Mouse (Mus musculus) forelimb bud, embryonic 11.5 days (tissue): ENCODE results near the gene Fam216a.
A peak's percentile ranks its signal among the peaks of the same experiment; 100 is the strongest.
"Not testable (repeated sequence)": the region's sequence is repeated elsewhere in the genome, so short reads cannot be mapped to it uniquely, and the experiment has no call there.

Experiments used
- DNase-seq: peaks from one replicate; pipeline ENCODE4 v3.0.0-alpha.2; 2012; ENCODE audit warnings: low read depth, low spot score

Gene Fam216a

DNA sequence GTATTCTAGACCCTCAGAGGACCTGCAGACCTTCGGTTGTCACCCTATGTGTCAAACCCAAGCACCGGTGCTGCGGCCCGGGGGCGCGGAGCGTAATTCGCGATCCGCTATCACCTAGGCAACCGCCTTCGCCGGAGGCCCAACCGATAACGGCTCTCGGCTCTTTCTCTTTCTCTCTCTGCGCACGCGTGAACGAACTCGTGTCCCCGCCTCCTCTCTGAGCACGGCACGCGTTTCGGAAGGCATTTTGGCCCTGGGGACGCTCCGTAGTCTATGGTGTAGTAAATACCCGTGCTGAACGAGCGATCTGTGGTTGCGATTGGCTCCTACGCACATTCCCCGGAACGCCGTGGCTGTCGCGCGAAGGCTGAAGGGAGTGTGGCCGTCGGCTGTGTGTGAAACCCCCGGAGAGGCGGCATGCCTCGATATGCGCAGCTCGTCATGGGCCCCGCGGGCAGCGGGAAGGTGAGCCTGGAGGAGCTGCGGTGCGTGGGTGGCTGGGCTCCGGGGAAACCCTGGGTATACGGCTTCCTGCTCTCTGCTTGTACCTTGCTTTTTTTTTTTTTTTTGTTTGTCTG is at the start of gene Fam216a:
Gene Fam216a, minus strand, starts transcription at position 173 of the 578 bp plus-strand sequence.
- DNase-seq: peak; percentile 100

DNA sequence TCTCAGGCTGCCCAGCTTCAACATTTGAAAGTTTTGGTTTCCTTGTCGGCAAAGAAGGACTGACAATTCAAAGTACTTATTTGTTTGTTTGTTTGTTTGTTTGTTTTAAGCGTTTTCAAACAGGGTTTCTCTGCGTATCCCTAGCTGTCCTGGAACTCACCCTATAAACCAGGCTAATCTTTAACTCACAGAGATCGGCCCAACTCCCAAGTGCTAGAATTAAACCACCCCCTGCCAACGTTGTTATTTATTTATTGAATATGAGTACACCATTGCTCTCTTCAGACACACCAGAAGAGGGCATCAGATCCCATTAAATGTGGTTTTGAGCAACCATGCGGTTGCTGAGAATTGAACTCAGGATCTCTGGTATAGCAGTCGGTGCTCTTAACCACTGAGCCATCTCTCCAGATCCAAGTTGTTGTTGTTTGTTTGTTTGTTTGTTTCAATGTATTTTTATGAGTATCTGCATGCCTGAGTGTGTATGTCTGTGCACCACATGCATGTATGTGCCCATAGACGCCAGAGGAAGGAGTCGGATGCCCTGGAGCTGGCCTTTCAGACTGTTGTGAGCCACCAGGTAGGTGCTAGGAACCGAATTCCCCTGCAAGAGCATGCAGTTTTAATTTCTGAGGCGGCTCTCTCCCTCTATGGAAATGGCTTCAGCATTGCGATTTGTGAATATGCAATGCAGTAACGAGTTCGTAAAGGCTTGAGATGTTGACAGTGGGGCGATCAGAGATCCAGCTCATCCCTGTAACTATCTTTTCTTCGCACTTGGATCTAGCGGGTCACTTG is 49.3 kb upstream of the Fam216a start, which contains the start of gene Anapc7:
Gene Anapc7, plus strand, starts transcription at position 423 of the 798 bp plus-strand sequence.
- DNase-seq: no peak

DNA sequence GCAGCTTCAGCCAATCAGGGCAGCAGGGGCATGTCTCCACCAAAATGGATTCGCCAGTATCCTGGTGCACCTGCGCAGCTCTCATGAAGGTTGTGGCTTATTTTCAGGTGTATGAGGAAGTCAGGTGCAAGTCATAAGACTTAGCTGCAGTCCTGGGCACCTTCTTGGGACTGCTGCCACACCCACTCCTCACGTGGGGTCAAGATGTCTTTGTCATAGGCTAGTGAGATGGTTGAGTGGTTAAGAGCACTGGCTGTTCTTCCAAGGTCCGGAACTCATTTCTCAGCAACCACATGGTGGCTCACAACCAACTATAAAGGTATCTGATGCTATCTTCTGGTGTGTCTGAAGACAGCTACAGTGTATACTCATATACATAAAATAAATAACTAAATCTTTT is 48.5 kb upstream of the Fam216a start:
- DNase-seq: not testable (repeated sequence)

DNA sequence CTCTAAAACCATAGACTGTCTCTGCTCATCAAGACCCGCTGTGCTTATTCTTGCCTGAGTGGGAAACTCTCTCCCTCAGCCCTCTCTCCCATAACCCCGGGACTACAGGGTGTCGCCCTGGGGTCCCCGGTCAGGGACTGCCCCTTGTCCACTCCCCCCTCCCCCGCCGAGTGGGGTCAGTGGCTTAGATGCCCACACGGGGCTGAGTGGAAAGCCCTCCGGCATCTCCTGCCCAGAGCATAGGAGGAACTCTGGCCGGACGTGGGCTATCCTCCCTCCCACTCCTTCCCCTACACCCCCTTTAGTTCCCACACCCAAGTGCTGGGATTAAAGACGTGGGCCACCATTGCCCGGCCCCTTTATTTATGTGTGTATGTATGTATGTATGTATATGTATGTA is 43.3 kb upstream of the Fam216a start:
- no peak for DNase-seq

DNA sequence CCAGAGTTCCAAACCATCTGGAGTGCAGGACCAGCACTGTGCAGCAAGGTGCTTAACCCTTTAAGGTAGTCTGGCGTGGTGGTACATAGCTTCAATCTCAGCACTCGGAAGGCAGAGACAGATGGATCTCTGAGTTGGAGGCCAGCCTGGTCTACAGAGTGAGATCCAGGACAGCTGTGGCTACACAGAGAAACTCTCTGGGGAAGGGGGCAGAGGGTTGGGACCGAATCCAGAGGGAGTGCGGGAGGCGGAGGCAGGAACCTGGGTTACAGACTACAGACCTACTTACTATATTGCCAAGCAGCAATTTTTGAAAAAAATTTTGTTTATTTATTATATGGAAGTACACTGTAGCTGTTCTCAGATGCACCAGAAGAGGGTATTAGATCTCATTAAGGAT is 42.2 kb upstream of the Fam216a start:
- DNase-seq: no peak

DNA sequence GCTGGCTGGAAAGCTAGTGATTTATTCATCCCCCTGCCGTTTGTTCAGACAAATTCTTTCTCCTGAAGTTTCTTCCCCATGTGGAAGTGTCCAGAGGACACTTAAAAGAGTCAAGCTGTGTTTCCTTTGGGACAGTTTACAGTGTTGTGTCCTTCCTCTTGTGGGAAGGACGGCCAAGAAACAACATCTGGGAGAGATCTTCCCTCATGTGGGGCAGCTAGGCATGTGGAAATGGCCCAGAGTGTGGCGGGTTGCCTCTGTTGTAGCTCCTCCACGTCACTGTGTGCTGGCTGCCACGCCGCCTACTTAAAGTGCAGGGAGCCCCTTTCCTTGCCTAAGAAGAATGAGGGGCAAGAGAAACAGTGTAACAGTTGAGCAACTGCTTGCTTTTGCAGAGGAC is 40.7 kb upstream of the Fam216a start:
- no peak for DNase-seq

DNA sequence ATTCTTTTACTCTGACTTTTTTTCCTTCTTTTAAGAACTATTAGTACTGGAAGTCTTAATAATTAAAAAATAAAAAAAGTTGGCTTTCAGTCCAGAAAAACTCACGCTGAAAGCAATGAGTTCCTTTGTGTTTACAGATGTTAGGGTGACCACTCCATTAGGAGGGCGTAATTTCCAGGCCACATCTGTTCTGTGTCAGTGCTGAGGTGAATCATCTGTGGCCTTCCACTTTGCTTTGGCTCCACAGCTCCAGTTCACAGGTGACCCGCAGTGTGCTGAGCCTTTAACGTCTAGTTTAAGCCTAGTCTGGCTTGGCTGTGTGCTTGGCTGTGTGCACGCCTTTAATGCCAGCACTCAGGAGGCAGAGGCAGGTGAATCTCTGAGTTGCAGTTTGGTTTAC is 39.7 kb upstream of the Fam216a start:
- no peak for DNase-seq

DNA sequence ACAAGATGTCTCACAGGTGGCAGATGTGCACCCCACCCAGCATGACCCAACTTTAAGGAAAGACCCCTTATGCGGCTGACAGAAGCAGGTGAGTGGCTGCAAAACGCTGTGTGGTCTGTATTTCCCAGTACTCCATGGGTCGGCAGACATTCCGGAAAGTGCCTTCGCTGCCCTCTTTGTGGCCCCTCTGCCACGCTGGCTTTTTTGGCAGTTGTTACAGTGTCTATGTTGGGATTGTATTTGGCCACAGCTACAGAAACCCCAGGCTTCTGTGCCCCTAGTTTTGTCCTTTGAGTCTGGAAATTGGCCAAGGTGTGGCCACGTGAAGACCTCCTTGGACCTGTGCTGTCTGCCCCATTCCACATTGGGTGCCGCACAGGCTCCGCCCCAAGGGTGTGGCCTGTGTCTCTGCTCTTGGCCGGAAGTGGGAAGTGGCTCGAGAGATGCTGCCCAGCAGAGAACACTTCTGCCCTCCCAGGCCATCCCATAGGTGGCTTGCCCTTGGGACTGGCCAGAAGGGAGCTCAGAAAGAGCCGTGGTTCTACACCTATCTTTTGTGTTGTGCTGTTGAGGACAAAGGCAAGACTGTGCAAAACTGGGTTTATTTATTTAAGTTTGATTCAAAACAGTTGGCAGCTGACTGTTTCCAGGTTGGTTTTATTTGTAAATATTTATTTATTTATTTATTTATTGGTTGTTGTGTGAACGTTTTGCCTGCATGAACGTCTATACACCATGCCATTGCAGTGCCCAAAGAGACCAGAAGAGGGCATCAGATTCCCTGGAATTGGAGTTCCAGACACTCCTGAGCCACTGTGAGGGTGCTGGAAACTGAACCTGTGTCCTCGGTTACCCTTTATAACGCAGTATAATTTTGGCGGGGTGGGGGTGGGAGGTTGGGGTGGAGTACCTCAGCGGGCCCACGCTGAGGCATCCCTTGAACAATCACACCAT is 37.8 kb upstream of the Fam216a start:
- DNase-seq: no peak

DNA sequence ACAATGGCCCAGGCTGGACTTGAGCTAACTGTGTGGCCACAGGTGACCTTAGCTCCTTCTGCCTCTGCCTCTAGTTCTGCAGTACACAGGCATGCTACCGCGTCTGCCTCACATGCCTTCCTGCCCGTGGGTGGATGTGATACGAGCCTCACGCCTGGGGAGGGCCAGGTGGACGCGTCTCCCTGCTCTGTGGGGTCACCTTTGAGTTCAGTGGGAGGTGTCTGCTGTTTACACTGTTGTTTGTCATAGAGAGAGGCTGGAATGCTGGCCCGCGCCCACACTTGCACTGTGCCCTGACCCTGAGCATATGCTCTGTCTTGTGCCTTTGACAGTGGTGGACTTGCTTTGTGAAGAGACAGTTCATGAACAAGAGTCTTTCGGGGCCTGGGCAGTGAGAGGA is 33.4 kb upstream of the Fam216a start:
- no peak for DNase-seq

DNA sequence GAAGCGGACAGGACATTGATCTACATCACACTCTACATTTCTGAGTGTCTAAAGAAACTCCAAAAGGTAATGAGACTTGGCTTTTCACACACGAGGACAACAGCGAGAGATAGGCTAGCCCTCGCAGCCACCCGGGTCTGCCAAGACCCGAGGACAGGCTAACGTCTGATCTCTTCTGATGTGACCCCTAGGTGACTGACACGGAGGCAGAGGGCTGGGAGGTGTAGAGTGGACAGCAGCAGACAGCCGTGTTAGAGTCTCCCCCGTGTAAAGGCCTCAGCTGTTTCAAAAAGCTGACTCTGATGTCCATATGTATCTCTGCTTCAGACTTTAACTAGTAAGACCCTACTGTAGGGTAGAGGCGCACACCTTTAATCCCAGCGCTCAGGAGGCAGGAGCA is 31.2 kb upstream of the Fam216a start:
- DNase-seq: no peak

DNA sequence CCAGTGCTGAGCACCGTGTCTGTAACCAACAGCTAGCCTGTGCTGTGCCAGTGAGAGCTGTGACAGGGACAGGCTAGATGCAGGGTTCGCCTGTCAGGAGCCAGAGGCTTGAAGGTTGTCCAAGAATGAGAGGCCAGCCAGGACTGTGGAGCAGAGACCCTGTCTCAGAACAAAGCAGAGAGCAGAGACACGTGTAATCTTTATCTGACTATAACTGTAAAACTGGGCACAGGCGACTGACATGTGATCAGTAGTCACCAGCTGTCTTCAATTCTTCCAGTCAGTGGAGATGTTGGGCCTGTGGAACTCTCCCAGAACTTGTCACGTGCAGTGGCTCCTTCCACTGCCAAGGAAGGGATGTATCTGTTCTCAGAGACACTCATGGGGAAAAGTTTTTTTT is 30.6 kb upstream of the Fam216a start:
- no peak for DNase-seq

DNA sequence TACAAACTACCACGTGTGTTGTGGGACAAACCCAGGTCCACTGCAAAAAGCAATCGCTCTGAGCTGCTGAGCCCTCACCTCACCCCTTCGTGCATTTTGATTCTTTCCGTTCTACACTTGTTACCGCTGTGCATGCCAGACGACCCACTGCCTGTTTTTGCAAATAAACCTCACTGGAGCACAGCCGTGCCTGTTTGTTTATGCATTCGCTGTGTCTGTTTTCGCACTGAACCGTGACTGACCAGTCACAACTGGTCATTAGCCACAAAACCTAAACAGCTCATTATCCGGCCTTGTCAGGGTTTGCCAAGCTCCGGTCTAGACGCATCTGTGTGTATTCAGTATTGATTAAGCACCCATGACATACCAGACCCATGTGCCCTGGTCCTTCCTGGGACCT is 30.0 kb upstream of the Fam216a start:
- no peak for DNase-seq

DNA sequence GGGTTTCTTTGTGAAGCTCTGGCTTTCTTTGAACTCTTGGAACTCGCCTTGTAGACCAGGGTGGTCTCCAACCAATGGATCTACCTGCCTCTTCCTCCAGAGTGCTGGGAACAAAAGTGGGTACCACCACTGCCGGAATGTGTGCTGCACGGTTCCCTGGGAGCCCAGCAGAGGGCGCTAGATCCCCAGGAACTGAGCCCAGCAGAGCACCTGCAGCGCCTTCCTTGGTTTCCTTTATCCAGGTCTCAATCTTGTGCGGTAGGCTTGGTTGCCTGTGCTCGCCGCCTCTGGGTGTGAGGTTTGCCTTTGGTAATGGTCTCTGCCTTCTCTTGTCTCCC is 29.1 kb upstream of the Fam216a start:
- DNase-seq: peak; percentile 62

DNA sequence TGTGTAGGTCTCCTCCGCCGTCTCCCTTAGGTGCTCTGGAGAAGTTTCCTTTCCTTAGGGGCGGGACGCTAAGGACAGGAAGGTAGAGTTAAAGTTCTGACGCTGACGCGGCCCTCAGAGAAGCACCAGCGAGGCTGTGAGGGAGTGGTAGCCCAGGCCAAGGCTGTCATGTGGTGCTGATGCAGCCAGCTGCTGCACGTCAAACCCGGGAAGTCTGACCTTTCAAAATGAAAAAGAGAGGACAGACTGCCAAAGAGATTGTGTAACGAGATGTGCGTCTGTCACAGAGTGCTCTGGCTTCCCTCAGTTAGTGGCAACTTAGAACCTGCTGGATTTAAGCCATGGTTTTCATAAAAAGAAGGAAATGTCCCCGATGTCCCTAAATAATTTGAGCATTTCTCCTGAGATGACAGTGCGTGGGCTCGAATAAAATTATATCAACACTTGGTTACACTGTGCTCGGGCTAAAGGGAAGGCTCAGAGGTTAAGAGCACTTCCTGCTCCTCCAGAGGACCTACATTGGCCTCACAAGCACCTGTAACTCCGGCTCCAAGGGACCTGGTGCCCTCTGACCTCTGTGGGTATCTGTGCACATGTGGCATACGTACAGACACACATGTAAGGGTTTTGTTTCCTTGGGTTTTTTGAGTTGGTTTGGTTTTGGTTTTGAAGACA is 28.6 kb upstream of the Fam216a start:
- DNase-seq: no peak

DNA sequence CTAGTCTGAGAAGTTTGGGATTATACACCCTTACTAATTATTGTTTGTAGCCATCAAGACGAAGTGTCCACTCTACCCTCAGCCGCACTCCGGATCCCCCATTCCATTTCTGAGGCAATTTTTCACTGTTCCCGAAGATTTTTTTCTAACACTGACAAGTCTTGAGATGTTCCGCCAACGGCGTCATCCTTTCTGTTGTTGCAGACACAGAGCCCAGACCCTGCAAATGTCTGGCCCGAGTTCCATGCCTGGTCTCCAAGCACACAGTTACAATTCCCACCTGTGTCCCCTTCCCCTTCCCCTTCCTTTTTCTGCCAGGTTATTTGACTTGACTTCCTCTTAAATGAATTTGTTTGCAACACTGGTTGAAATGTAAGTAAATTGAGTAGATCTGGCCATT is 27.7 kb upstream of the Fam216a start:
- DNase-seq: no peak

DNA sequence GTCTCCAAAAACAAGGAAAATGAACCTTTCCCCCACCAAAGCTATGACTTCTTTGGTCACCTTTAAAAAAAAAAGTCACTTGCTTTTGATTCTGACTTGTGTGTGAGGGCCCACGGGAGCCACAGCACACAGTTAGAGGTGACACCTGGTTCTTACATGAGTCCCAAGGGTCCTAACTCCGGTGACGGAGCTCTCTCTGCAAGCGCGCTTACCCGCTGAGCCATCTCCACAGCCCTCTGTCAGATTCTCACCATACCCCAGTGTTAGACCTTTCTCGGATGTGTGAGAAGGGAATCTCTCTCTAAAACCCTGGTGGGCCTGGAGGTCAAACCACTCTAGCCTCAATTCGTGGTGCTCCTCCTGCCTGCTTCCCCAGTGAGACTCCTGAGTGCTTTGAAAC is 25.3 kb upstream of the Fam216a start:
- DNase-seq: no peak

DNA sequence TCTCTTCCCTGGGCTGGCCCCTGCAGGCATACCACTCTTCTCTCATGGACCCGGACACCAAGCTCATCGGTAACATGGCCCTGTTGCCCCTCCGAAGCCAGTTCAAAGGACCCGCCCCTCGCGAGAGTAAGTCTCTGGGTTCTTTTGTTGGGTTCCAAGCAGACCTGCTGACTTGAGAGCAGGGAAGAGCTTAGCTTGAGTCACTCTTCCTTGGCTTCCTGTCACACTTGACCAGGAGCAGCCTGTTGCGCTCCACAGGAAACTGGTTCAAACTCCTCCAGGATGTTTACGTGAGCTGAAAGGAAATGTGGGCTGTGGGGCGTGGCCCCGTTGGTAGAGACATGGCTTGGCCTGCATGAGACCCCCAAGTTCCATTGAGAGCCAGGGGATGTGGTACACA is 24.6 kb upstream of the Fam216a start:
- DNase-seq: no peak

DNA sequence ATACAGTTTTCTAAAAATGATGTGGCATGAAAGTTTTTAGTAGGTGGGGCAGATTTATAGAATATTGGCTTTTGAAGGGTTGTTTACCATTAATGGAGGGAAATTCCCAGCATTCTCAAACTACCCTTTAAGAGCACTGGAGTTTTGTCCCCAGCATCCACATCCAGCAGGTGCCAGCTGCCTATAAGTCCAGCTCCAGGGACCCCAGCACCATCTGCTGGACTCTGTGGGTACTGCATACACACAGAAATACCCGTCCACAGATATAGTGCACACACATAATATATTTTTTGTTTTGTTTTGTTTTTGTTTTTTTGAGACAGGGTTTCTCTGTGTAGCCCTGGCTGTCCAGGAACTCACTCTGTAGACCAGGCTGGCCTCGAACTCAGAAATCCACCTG is 21.7 kb upstream of the Fam216a start:
- DNase-seq: peak; percentile 78

DNA sequence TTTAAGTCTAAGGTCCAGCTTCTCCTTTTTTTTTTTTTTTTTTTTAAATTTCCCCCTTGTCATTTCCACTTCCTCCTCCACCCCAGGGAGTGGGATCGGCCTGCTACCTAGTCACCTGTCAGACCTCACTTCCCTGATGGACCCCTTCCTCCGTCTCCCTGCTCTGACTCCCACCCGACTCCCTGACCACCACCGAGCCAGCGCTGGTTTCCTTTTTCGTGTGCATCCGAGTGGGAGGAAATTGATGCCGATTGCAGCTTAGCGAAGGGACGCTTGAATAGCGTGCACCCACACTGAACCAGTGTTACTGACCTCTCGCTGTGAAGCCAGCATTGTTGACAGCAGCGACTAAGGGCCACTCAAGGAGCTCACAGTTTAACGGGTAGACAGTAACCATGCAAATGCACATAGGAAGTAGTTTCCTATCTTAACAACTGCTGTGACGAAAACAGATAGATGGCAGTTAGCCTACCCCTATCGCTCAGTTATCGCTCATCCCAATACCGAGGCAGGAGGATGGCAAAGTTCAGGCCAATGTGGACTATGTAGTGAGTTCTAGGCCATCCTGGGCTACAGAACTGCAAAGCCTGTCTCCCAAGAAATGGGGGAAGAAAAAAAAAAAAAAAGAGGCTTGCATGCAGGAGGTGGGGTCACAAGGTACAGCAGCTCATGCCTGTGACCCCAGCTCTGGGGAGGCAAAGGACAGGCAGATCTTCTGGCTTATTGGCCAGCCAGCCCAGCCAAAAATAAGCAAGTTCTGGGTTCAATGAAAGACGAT is 20.3 kb upstream of the Fam216a start:
- no peak for DNase-seq

DNA sequence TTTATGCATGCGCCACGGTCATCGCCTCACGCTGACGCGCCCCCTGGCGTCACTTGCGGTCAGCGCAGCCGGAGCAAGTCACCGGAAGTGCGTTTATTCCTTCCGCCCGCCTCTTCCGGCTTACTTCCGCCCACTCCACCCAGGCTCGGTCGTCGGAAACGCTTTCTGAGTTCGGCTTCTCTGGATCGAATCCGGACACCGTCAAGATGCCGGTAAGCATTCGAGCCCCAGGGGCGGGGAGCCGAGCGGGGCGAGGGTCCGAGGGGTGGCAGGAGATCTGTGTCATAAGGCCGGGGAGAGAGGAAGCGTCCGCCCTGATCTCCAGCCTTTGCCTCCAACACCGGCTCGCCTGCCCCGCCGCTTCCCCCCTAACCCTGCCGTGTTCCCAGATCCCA is 19.6 kb upstream of the Fam216a start, which contains the start of gene Arpc3:
Gene Arpc3, plus strand, starts transcription at position 93 of the 395 bp plus-strand sequence.
- DNase-seq: peak; percentile 92

DNA sequence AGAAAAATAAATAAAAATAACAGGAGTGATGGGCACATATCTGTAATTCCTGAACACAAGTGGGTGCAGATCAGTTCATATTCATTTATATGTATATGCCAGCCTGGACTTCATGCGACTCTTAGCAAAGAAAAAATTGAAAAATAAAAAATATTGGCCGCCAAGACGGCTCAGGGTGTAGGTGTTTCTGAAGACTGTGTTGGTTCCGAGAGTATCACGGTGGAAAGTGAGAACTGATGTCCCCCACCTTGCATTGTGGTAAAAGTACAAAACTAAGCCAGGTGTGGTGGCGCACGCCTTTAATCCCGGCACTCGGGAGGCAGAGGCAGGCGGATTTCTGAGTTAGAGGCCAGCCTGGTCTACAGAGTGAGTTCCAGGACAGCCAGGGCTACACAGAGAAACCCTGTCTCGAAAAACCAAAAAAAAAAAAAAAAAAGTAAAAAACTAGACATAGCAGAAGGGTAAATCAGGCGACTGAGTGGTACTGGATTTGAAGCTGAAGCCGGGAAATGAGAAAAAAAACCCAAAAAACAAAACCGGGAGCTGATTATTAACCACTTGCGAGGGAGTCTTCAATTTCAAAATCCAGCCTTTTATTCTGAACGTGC is 19.1 kb upstream of the Fam216a start:
- DNase-seq: no peak
